Mouse (Mus musculus) natural killer cell, adult 2 months (primary cell): ENCODE results near the gene Gif.

Experiments used
- DNase-seq, 2 experiments: peaks; one replicate each; pipeline ENCODE4 v3.0.0; 2022; ENCODE audit warnings: low spot score in 2 of 2

Gene Gif

DNA sequence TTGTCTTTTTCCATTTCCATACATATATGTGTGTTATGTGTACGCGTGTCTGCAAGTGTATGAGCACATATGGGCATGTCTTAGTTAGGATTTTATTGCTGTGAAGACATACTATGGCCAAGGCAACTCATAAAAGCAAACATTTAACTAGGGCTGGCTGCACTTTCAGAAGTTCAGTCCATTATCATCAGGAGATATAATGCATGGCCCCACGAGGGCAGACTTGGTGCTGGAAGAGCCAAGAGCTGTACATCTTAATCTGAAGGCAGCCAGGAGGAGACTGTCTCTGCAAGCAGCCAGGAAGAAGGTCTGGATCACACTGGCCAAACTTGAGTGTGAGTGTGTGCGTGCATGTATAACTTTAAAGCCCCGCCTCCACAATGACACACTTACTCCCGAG, 47.1 kb downstream of the Gif start:
- DNase-seq: no peak

DNA sequence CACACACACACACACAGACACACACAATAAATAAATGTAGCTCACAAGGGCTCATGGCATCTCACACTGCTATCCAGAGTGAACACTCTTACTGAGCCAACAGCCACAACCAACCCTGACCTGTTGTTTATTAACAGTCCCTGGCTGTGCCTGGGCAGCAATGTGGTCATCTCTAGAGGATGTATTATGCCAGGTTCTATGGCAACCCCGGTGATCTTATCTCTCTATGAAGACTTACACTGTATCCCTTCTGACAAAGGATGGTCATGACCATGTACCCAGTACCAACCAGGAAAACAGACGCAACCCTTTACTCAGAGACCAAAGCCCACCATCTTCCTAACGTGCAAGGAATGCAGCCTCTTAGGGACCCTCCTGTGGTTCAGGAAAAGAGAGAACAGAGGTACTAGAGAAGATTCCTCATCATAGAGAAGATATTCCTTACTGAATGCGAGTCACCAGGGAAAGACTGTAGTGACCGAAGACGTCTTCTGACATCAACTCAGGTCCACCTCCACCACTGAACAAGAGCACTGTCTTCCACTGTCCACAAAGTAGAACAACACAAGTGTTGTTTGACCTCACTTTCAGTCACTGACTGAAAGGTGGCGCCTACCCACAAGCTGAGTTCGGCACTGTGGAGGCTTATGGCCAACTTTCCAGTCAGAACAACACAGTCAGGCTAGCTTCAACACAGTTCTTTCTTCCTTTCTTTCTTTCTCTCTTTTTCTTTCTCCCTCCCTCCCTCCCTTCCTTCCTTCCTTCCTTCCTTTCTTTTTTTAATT, 53.4 kb downstream of the Gif start:
- peak in 1 of 2 experiments; percentile 39 for DNase-seq

DNA sequence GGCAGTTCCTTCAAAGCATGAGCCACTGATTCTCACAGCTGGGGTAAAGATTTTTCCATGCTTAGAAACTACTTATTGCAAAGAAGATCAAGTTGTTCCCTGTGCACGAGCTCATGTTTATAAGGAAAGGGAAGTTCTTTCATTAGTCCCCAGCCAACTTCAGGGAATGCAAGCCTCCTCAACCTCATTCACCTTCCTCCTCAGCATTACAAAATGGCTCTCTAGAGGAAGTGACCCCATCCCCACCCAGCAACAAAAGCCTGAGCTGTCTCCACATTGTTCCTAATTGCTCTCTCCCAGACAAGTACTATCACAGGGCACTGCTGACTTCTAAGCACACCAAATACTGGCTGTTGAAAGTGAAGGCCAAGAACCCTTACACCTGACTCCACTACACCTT, 57.1 kb downstream of the Gif start:
- DNase-seq: no peak

DNA sequence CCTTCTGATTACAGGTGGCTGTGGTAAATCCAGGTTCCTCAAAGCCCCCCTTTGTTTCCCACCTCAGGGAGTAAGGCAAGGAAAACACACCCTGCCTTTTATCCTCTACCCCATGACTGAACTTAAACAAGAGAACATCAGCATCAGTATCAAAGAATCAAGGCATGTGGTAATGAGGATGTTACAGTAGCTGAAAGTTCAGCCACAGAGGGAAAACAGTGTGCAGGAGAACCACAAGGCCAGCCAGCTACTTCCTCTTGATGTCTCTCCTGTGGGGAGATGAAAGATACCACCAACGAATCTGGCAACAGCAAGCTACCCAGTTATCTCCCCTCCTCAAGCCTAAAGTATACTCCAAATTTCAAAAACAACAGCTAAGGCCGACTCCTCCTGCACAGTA, 59.9 kb downstream of the Gif start:
- no peak for DNase-seq

DNA sequence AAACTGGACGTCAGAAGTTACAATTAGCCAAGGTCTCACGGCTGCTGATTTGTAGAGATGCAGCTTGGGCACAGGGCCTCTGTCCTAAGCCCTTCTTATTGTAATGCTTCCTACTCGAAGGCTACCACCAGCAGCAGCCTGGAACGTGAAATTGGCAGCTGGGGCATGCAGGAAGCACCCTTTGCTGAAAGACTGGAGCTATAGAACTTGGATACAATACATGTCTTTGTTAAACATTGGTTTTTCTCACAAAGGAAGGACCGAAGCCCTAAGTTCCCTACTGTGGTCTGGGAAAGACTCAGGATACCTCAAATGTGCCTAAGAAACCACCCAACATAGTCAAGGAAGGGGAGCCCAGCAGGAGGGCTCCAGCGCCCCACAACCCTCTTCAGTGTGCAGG, 60.5 kb downstream of the Gif start:
- no peak for DNase-seq

DNA sequence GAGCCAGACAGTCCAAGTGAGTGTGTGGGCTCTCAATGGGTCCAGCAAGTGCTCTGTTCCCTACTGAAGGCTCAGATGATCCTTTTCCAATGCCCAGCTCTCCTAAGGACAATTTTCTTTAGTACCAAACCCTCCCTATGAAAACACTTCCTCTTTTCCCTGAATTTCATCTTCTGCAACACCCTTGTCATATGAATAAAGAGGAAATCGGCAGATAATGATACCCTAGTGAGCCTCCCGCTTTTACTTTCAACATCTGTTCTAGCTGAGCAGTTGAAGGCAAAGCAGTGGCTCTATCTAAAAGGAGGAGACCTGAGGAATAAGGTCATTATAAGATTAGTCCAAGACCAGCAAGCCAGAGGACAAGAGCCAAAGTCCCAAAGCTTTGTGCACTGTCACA, 61.1 kb downstream of the Gif start:
- DNase-seq: no peak

DNA sequence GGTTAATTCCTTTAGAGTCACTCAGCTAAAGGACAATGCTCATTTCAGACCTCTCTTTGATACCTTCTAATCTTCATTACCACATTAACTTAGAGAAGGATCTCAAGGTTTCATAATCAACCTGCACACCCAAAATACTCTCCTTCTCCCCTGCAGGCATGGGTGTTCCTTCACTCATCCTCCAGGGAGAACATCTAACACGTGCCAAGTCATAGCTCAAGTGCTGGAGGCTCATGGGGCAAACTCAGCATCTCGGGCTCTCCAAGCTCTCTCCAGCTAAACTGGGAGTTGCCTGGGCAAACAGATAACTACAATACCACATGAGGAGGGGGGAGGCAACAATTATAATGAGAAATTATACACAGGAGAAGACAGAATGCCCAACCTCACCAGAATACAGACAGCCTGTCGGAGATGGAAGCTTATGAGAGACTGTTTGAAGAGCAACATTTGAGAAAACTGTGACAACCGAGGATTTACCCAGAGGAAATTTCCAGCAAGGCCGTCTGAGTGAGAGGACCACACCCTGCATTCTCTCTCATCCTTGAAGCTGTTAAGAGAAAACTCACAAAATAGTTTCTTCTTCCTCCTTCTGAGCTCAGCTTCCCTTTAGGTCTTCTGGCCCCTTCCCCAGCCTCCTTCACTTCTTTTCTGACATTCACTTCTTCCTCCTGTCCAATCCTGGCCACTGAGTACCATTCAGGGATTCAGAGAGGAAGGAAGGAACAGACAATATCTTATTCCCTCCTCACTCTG, 62.8 kb downstream of the Gif start:
- no peak for DNase-seq

DNA sequence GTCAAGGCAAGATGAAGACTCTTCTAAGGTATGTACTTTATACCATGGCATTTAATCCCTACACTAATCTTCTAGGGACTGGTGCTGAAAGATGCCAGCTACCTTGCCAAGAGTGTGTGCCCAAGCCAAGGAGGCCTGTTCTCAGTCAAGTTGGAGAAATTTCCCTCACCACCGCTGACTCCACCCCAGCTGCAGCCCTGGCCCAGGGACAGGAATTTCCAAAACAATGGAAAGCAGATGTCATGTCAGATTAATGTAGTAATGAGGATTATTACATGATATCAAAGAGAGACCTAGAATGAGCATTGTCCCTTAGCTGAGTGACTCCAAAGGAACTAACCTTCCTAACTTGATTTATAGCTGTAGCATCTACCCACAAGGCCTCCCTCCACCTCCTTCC, 63.5 kb downstream of the Gif start:
- DNase-seq: no peak

DNA sequence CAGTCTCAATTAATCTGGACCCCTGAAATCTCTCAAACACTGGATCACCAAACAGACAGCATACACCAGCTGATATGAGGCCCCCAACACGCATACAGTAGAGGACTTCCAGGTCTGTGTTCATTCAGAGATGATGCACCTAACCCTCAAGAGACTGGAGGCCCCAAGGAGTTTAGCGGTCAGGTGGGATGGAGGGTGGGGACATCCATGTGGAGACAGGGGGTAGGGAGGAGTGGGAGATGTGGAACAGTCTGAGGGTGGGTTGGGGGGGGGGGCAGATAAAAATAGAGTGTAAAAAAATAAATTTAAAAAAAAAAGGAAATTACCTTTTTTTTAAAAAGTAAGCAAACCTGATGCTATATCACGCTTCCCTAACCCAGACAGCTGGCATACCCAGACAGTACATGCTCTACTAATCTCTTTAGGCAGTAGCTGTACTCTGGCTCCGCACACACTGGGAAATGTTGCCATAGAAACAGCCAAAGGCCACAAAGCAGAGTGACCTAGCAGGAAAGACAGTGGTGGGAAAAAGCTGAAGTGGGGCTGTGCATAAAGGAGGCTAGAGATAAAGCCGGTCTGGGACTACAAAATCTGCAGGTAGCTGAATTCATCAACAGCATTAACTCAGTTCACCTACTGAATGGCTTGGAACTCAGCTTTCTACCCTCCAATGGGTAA, 64.5 kb downstream of the Gif start:
- DNase-seq: no peak
